Mouse (Mus musculus) myocyte (in vitro differentiated cells): ENCODE results near the gene Csrp3. TPM values are rescaled to one million over a fixed set of nuclear protein-coding genes. Genes with fewer than 3 reads are reported as not detected.
A peak's percentile ranks its signal among the peaks of the same experiment; 100 is the strongest.

Experiments
- H3K27me3 ChIP-seq: one replicate; pipeline ENCODE4 v1.6.1; 2011; ENCODE audit not compliant: control insufficient read depth, insufficient read depth, insufficient read length
- H3K36me3 ChIP-seq: one replicate; pipeline ENCODE4 v1.6.1; 2011; ENCODE audit not compliant: control insufficient read depth, insufficient read depth
- H3K4me2 ChIP-seq: one replicate; pipeline ENCODE4 v1.6.1; 2011; ENCODE audit warnings: low read depth, control low read depth
- H3K4me3 ChIP-seq: one replicate; pipeline ENCODE4 v1.5.1; 2011; ENCODE audit warnings: mild to moderate bottlenecking, control low read depth, moderate library complexity
- H3K79me2 ChIP-seq: one replicate; pipeline ENCODE4 v1.6.1; 2011; ENCODE audit not compliant: control insufficient read depth, insufficient read depth
- H3ac ChIP-seq: one replicate; pipeline ENCODE4 v1.6.1; 2011; ENCODE audit not compliant: control insufficient read depth, insufficient read length
- CEBPB ChIP-seq: IDR thresholded peaks from 2 replicates; pipeline ENCODE4 v1.6.1; 2011; ENCODE audit warnings: mild to moderate bottlenecking, moderate library complexity; ENCODE audit not compliant: poor library complexity, insufficient read depth, severe bottlenecking
- E2F4 ChIP-seq: IDR thresholded peaks from one replicate; pipeline ENCODE4 v1.6.1; 2011; ENCODE audit warnings: mild to moderate bottlenecking, control low read depth, moderate library complexity; ENCODE audit not compliant: insufficient read depth
- MAX ChIP-seq: IDR thresholded peaks from one replicate; pipeline ENCODE4 v1.6.1; 2011; ENCODE audit warnings: low read depth, mild to moderate bottlenecking, control low read depth
- MYOD1 ChIP-seq, 3 experiments: IDR thresholded peaks; one replicate each; pipeline ENCODE4 v1.6.1; 2011; ENCODE audit warnings: control low read depth in 2 of 3, low read depth in 2 of 3, mild to moderate bottlenecking in 2 of 3, moderate library complexity in 1 of 3; ENCODE audit not compliant: insufficient read length in 2 of 3, control insufficient read depth in 1 of 3
- MYOG ChIP-seq, 3 experiments: IDR thresholded peaks; one replicate each; pipeline ENCODE4 v1.6.1; 2011; ENCODE audit warnings: control low read depth in 2 of 3, low read depth in 2 of 3, mild to moderate bottlenecking in 2 of 3; ENCODE audit not compliant: insufficient read length in 2 of 3, control insufficient read depth in 1 of 3, insufficient read depth in 1 of 3
- POLR2A ChIP-seq: IDR thresholded peaks from one replicate; pipeline ENCODE4 v1.6.1; 2011; ENCODE audit warnings: low read depth, mild to moderate bottlenecking, control low read depth, moderate library complexity; ENCODE audit not compliant: insufficient read length
- POLR2AphosphoS2 ChIP-seq: IDR thresholded peaks from one replicate; pipeline ENCODE4 v1.6.1; 2011; ENCODE audit warnings: low read depth, control low read depth; ENCODE audit not compliant: insufficient read length
- REST ChIP-seq: IDR thresholded peaks from one replicate; pipeline ENCODE4 v1.6.1; 2011; ENCODE audit warnings: mild to moderate bottlenecking, control low read depth, moderate library complexity; ENCODE audit not compliant: insufficient read depth, insufficient read length
- SRF ChIP-seq: IDR thresholded peaks from one replicate; pipeline ENCODE4 v1.6.1; 2011; ENCODE audit warnings: low read depth; ENCODE audit not compliant: control insufficient read depth, insufficient read length
- TCF12 ChIP-seq: IDR thresholded peaks from one replicate; pipeline ENCODE4 v1.6.1; 2011; ENCODE audit warnings: mild to moderate bottlenecking, control low read depth; ENCODE audit not compliant: poor library complexity, insufficient read depth, severe bottlenecking
- TCF3 ChIP-seq: IDR thresholded peaks from one replicate; pipeline ENCODE4 v1.6.1; 2011; ENCODE audit warnings: low read depth, control low read depth; ENCODE audit not compliant: insufficient read length
- USF1 ChIP-seq: IDR thresholded peaks from one replicate; pipeline ENCODE4 v1.6.1; 2011; ENCODE audit warnings: low read depth, mild to moderate bottlenecking, control low read depth, moderate library complexity
- polyA plus RNA-seq: library from polyadenylated mRNA; unstranded; fragments of >200 nt; fragmentation: generic; extraction: Trizol; gene quantifications from one replicate; pipeline ENCODE4 v1.2.1, GENCODE M21; 2012; ENCODE audit warnings: missing spikeins

The Csrp3 gene
- polyA plus RNA-seq, 1 experiment, result 158 TPM

DNA sequence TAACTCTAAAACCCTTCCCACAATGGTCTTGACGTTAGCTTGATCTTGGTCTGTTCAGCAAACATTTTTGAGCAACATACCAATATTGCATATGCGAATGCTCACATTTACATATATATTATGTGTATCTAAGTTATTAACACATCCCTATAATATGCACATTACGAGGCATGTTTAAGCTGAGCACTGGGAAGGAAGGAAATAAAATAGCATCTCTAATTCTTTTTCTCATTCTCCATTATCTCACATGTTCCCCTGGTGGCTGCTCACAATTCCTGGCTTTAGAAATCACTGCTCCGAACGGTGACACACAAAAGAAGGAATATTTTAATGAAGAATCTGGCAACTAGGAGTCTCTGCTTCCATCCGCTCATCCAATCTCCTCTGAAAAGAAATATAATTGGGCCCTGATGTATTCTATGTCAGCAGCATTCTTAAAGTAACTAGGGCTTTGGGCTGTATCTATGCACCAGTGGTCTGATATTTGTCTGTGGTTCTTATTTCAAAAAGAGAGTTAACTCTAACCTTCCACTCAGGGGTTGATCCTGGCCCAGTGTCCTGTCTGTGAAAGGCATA is 3.8 kb upstream of the Csrp3 start:
- no peaks in the 10 kb centered on the region for H3K79me2 ChIP-seq
- no peak overlapping the region for H3ac ChIP-seq
- TF ChIP-seq MYOD1 (IDR thresholded peaks at IDR 0.05; ENCODE audit: control insufficient read depth in 1 of 3, insufficient read length in 2 of 3, low read depth in 2 of 3) (no peak), MAX (no peak), TCF3 (no peak), POLR2AphosphoS2 (no peak), SRF (no peak), E2F4 (no peak), TCF12 (no peak), MYOG (IDR thresholded peaks at IDR 0.05; ENCODE audit: control insufficient read depth in 1 of 3, insufficient read depth in 1 of 3, insufficient read length in 2 of 3, low read depth in 2 of 3) (no peak), CEBPB (no peak), USF1 (no peak), REST (no peak), POLR2A (no peak)
- H3K36me3 ChIP-seq, result no peaks in the 10 kb centered on the region
- H3K4me3 ChIP-seq, result no peak overlapping the region
- H3K4me2 ChIP-seq, result no peak overlapping the region
- H3K27me3 ChIP-seq, result no peaks in the 10 kb centered on the region

- TF ChIP-seq E2F4 (no peak), USF1 (no peak), TCF12 (no peak), MAX (no peak), MYOD1 (IDR thresholded peaks at IDR 0.05; ENCODE audit: control insufficient read depth in 1 of 3, insufficient read length in 2 of 3, low read depth in 2 of 3) (no peak), REST (no peak), CEBPB (no peak), POLR2AphosphoS2 (no peak), SRF (no peak)
- H3K79me2 ChIP-seq, result no peaks in the 10 kb centered on the region
- peak overlapping the region; percentile 63 for H3K4me2 ChIP-seq
- no peak overlapping the region for H3ac ChIP-seq
- peak overlapping the region; percentile 20 for H3K4me3 ChIP-seq
- no peaks in the 10 kb centered on the region for H3K27me3 ChIP-seq
- H3K36me3 ChIP-seq, result no peaks in the 10 kb centered on the region
Measured at GRCm38 (mm10) chr7:48846755-48847154, 1.1 kb downstream of the Csrp3 start.

DNA sequence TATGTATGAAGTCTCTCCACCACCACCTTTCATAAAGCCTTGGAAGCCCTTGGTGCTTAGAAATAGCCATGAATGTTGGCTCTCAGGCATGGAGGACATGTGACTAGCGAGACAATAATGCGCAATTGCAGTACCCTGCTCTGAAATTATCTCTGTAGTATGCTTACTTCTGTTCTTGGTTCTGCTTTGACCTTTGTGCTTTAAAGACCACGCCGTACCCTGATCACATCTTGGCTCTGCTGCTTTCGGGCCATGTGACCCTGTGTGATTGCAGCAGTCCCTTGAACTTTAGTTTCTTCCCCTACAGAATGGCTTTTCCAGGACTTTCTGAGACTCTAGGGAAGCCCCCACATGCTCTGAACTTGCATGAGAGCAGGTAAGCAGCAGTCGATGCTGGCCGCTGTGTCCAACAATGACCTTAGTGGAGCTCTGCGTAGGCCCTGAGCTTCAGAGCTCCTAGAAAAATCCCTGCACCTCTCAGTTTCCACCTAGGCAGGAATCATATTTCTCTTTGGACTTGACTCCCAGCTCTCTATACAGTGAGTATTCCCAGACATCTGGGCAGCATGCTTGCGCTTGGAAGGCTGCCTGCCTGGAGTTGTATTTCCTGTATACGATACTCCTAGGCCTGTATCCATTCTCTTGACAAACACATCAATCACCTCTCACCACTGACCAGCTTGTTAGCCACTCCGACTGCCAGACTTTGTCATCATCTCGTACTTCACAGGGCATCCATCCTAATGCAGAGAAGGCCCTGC is 2.4 kb downstream of the Csrp3 start:
- Histone ChIP-seq H3K36me3 (no peaks in the 10 kb centered on the region), H3K79me2 (no peaks in the 10 kb centered on the region), H3ac (no peak overlapping the region), H3K4me2 (peak overlapping the region; percentile 32), H3K4me3 (no peak overlapping the region), H3K27me3 (no peaks in the 10 kb centered on the region)
- TF ChIP-seq REST (no peak), TCF12 (no peak)

DNA sequence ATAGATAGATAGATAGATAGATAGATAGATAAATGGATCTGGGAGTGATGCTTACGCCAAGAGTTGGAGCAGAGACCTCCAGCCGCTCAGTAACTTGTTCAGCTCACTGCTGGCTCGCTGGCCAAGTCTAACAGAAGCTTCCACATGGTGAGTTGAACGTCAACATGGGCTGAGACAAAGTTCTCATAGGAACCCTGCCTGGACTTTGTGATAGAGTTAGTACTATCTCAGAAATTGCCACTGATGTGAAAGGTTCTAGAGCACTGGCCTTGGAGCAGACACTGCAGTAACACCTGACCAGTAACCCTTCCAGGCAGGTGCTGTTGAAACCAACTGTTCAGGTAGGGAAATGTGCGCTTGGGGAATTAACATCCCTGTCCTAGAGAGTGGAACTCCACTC is 4.3 kb downstream of the Csrp3 start:
- Histone ChIP-seq H3ac (no peak overlapping the region), H3K4me3 (no peak overlapping the region), H3K79me2 (no peaks in the 10 kb centered on the region), H3K4me2 (no peak overlapping the region), H3K36me3 (no peaks in the 10 kb centered on the region), H3K27me3 (no peaks in the 10 kb centered on the region)
- TF ChIP-seq TCF3 (no peak), MYOG (IDR thresholded peaks at IDR 0.05; ENCODE audit: control insufficient read depth in 1 of 3, insufficient read depth in 1 of 3, insufficient read length in 2 of 3, low read depth in 2 of 3) (no peak), E2F4 (no peak), POLR2AphosphoS2 (no peak), POLR2A (no peak)

- Histone ChIP-seq H3K27me3 (no peaks in the 10 kb centered on the region), H3K36me3 (no peaks in the 10 kb centered on the region), H3K4me2 (no peak overlapping the region), H3K4me3 (no peak overlapping the region), H3ac (no peak overlapping the region), H3K79me2 (no peaks in the 10 kb centered on the region)
- TF ChIP-seq POLR2A (no peak), SRF (no peak), E2F4 (no peak), TCF12 (no peak), MYOG (IDR thresholded peaks at IDR 0.05; ENCODE audit: control insufficient read depth in 1 of 3, insufficient read depth in 1 of 3, insufficient read length in 2 of 3, low read depth in 2 of 3) (no peak), POLR2AphosphoS2 (no peak), MYOD1 (IDR thresholded peaks at IDR 0.05; ENCODE audit: control insufficient read depth in 1 of 3, insufficient read length in 2 of 3, low read depth in 2 of 3) (peak in 1 of 3 experiments; percentile 34), MAX (no peak)
Measured at GRCm38 (mm10) chr7:48842353-48842752, 5.5 kb downstream of the Csrp3 start.
